Mouse (Mus musculus) liver (tissue): ENCODE results near the gene Ypel1.

Source experiments
- DNase-seq: peaks from one replicate; pipeline ENCODE4 v3.0.0-alpha.2; 2020; ENCODE audit warnings: mixed read lengths

The Ypel1 gene

DNA sequence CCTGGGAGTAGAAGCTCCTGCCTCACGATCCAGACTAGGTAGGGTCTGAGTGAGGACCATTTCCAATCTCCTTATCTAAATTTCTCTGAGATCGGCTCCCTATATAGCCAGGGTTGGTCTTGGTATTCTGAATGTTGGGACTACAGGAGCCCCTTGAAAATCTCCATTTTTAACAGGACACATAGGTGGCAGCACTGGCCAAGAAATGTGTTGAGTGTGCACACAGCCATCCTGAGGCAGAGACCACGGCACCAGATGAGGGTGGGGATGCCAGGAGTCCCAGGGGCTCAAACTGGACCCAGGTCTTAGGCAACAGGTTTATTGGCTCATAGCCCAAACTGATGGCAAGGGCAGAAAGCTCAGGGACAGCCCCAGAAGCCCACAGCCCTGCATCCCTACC lies 18.9 kb downstream of the Ypel1 start:
- DNase-seq, result no peak

DNA sequence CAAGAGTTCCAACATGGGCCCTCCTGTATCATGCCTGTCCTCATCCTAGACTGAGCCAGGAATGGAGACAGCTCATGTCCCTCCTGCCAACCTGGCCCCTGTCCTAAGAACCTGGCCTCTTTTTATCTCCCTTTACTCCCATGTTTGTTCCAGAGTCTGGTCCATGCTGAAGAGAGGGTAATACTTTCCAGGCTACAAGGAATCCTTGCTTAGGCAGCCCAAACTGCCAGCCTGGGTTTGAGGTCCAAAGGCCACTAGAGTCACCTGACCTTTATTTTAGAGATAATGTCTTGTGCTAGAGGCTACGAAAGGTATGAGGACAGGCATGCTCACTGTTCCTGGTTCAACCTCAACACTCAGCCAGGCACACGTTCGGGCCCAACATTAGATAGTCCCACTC lies 27.4 kb downstream of the Ypel1 start:
- DNase-seq, result no peak

DNA sequence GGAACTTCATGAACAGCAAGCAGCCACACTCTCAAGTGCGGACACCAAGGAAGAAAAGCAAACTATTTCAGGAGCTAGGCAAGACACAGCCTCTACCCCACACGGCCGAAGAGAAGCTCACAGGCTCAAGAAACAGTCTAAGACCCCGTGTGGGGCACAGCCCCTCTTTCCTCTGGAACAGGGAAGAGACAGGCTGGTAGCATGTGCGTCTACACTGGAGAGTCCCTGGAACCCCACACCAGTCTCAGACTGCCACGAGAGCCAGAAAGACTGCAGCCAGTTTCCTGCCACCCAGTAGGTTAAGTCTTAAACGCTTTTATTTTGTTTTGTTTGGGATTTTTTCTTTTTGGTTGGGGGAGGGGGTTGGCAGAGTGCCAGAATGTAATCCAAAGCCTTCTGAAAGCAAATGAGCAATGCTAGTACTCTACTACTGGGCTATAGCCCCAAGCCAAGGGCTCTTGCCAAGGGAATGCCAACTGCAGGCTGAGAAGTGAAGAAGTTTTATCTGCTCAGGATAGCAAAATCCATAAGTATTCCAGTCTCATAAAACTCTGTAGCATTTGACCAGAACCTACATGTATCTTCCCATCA lies 33.2 kb downstream of the Ypel1 start:
- DNase-seq, result no peak

DNA sequence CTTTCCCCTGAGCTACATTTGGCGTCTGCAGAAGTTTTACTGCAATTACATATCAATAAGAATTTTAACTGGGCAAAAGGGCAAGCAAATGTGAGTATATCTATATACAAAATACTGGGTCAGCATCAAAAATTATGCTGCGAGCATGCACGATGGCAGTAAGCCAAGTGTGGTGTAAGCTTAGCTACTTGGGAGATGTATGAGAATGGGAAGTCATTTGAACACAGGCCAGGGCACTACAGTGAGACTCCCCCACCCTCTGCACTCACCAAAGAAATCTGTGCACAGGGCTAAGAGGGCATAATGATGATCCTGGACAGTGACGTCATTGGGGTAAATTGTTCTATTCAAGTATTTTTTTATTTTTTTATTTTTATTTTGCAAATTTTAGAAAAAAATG lies 35.1 kb downstream of the Ypel1 start:
- no peak for DNase-seq

DNA sequence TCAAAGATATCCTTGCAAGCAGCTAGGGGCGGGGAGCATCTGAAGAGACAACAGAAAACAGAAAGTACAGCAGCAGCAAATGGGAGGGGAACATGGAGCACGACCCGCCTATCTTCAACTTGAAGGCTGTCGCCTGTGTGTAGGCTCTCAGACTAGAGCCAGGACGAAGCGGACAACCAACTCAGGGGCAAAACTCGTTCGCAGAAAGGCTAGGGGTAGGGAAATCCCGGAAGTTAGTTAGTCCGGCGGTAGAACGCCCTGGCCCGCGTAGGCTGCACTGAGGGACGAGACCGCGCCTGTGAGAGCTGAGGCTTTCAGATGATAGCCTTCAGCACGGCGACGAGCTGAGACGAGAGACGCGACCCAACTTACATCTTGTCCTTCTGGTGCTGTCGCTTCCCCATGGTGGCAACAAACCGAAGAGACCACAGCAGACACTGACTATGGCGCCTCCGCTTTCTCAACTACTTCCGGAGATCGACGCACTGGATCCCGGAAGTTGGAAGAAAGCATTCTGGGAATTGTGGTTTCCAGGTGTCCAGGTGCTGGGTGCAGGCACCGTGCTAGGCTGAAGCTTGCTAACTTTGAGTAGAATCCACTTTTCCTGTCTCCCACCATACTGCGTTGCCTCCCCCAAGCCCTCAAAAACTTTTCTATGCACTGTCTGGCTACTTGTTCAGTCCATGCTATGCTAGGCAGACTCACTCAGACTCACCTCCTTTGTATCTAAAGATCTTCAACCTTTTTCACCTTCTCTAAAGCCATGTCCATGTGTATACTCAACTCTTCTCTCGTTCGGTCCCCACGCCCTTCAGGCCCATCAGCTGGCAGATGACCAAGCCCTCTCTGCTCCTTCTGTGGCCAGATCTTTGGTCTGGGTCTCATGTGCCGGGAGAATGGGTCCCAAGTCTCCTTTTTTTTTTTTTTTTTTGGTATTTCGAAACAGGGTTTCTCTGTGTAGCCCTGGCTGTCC lies 41.6 kb downstream of the Ypel1 start, which contains the start of gene Ppil2:
TSS of gene Ppil2 (minus strand) at position 487 of the 973 bp plus-strand sequence.
- peak; percentile 73 for DNase-seq

DNA sequence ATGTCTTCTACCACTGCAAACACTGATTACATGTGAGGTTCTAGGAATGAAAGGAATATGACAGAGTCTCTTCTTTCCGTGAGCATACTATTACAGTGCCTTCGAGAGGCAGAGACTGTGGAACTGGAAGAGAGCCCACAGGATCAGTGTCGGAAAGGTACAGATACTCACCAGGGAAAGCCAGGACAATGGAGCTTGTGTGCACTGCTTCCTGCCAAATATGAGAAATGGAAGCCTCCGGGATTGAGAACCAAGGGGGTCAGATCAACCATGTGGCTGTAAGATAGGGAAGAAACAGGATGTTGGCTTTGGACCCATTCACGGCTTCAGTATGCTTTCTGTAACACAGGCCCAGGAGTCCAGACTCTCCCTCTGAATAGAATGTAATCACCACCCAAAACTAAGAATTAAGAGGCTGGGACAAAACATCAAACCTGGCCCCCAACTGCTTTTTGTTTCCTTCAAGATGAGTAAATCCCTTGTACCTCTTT lies 47.9 kb downstream of the Ypel1 start:
- DNase-seq, result no peak

DNA sequence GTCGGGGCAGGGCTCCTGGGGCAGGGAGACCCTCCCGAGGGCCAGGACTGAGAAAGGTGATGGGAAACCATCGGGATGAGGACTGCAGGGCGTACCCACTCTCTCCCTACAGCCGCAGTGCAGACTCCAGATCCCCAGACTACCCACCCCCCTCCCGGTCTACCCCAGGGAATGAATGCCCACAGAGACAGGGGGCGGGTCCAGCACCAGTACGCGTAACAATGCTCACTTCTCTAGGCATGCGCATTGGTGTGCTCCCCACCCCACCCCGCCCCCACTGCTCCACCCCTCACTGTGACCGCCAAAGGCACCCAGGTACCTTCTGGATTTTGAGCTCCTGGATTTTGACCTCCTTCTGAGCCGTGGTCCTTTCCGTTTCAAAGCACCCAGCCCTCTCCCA lies 52.1 kb downstream of the Ypel1 start:
- DNase-seq, result no peak

DNA sequence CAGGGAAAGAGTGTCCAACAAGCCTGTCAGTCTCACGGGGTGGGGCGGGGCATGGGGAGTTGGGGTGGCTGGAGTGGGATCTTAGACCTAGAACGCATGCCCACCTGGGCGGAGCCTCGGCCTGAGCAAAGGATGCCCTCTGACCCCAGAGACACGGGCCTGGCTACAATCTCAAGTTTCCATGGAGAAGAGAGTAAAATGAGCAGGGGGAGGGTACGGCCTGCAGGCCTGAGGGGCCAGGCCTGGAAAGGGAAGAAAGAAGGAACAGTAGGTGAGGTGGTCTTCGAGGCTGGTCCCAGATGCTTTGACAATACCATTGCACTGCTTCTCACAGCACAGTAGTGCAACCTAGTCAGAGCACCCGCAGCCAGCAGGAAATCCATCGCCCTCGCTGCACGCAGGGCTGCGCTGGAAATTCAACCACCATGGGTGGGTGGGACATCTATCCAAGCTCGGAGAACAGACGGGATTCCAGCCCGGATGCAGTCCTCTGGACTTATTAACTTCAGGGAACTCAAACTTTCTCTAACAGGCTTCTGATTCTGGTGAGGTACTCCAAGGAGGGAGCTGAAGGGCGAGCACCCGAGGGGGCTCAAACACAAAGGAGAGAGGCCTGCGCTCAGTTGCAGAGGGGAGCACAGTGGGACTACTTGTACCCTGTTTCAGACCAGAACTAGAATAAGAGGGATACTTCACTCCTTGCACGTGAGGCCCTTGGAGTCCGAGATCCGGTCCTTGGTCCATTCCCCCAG lies 54.8 kb downstream of the Ypel1 start:
- peak; percentile 56 for DNase-seq

DNA sequence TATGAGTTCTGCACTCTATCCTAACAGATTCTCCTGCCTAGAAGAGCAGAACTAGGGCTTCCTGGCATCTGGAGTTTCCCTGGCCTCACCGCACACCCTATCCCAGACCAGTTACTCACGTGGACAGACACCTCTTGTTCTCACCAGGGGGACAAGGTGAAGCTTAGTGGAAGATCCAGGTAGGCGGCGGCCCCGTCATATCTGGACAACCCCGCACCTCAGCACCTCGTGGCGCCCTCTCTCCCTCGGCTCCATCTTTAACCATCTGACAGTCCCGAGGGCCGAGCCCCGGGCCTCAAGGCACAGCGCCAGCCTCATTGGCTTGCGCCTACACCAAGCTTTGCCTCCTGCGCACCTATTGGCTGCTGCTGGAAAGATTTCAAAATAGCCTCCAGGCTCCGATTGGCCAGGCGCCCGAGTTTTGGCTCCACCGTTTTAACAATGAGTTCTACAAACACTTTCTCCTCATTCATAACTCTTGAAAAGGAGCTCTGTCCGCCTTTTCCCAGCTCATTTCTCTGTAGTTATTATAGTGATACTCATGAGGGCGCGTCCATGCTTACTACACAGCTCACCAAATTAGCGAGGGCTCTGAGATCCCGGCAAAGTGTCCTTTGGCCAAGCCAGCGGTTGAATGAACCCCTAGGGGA lies 55.5 kb downstream of the Ypel1 start, which contains the start of gene 2610318N02Rik:
TSS of gene 2610318N02Rik (minus strand) at position 297 of the 650 bp plus-strand sequence.
- DNase-seq, result peak; percentile 92

DNA sequence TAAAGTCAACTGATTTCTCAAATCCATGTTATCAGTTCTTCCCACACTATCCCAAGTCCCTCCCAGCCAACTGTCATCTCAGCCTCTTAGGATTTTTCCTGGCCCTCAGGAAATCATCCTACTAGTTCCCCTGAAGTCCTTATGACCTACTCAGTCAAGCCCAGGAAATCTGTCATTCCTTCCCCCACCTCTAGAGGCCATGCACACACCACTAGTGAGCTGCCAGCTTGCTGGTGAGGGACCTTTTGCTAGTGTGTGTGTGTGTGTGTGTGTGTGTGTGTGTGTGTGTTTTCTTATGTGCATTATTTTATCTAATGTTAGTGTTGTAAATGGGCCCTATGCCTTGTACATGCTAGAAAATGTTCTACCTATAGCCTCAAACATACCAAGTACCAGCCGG lies 57.8 kb downstream of the Ypel1 start:
- DNase-seq, result peak; percentile 46

DNA sequence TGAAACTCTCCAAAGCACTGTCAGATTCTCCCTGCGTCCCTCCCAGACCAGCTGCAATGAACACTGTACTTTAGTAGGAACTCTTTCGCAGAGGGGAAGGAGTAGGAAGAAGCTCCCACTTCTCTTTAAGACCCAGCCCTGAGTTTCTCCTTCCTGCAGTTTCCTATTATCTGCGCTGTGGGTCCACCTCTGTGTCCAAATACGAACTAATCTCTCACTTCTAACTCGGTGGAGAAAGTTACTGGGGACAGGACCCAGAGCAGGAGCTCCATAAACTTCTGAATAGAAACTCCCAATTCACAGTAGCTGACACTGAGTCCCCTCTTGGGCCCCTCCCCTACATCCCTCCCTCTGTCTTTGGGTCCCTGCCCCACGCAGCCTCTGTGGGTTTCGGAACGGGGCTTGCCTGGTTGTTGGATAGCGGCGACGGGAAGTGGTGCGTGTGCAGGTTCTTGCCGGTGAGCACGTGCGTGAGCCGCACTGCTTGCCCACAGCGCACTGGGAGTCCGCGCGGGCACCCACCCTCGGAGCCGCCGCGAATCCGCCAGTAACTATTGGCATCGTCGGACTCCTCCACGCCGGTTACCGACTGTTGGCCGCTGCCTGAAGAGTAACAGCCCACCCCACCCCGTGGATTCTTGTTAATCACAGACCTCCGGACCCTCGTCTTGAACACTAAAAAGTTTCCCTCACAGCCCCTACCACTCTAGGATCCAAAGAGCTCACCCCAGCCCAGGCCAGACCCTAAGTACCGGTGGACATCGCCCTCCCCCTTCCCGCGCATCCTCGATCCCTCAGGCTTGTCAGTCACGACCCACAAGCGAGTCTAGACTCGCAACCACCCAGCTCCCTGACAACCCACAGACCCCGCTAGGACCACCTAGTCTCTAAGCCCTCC lies 61.9 kb downstream of the Ypel1 start:
- DNase-seq, result peak; percentile 49

DNA sequence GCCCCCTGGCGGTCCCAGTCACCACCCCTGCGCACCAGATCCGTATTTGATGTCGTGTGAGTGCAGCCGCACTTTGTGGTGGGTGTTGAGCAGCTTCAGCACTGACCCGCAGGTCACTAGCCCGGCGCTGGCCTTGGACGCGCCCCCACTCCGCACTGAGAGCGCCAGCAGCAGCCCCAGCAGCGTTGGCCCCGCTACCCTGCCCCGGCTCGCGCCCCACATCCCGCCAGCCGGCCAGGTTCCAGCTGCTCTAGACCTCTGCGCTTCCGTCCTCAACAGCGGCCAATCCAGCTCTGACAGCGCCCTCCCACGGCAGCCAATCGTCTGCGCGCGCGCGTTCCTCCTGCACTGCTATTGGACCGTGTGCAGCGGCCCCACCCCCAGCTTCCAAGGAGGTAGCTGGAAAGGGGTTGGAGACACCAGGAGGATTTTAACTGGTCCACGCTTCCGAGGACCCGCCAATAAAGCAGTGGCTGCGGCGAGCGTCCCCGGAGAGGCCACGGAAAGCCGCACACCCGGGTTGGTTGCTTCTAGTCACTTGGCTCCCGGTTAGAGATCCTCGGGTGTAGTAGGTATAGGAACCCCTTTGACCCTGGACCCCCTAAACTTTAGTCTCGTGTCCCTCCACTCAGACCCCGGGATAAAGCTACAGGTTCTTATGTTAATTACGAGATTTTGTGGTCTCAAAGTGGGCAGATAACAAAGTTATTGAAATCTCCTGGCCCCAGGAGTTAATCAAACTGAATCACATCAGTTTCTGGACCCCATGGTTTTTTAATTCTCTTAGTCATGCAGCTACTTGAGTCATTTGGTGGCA lies 62.8 kb downstream of the Ypel1 start, which contains the start of gene Sdf2l1:
TSS of gene Sdf2l1 (minus strand) at position 295 of the 817 bp plus-strand sequence.
- DNase-seq, result peak; percentile 99

DNA sequence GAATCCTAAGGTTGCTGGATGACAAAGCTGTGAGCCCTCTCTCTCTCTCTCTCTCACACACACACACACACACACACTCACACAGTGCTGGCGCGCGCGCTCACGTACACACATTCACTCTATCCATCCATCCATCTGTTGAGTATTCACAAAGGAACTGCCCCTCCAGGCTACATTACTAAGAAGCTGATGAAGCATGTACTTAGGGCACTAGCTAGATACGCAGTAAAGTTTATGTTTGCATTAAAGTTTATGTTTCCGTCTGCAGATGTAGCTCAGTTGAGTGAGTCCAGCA lies 63.4 kb downstream of the Ypel1 start:
- DNase-seq, result no peak
